17 mouse cellular contexts compared by ENCODE assay signal in the genomic region with DNA sequence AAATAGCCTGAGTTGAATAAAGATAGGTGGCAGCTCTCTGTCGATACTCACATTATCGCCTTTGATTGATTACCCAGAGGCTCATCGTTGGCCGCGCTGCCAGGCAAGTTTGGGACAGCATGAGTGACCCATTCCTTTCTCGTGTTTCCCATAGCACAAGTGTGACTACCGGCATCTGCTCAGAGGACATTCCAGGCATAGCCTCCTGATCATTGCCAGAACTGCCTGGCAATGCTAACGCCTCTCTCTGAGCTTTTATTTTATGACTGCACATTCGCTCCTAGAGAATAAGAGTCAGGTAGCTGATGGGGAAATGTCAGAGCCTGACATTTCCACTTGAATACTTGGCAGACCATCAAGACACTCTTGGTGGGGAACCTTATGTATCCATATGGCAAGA.
DNase-seq lines count a peak whose midpoint lies in the region; ATAC-seq and TF ChIP-seq lines count a peak whose summit lies in the region.
"Had no signal": no experiment of that assay in that cellular context is flagged by ENCODE, and none has a peak within 500 bp of the region (broad histone marks: within the 10 kb centered on the region; RNA-seq: fewer than 3 reads in every experiment).

No protein-coding gene starts in this region.

- no peak overlapping the region for H3K9ac ChIP-seq in heart, postnatal 0 days (replicated peaks; ENCODE audit: low read depth, low read length)
- no peak overlapping the region for H3K9ac ChIP-seq in forebrain, embryonic 13.5 days
- H3K9ac ChIP-seq: liver, embryonic 14.5 days; neural tube, embryonic 12.5 days had no signal

- H3K4me1 ChIP-seq in heart, postnatal 0 days (ENCODE audit: control insufficient read depth, insufficient read depth): 0 out of 2 replicates have a peak, but pooled peaks cover 6% of the 10 kb centered on the region
- H3K4me1 ChIP-seq in forebrain, embryonic 13.5 days: no peaks in the 10 kb centered on the region
- H3K4me1 ChIP-seq: neural tube, embryonic 12.5 days had no signal

- H3K36me3 ChIP-seq in heart, postnatal 0 days (replicated peaks; ENCODE audit: control insufficient read depth, insufficient read depth, low read length): no peaks in the 10 kb centered on the region
- H3K36me3 ChIP-seq in forebrain, embryonic 13.5 days (ENCODE audit: poor library complexity, severe bottlenecking): no peaks in the 10 kb centered on the region
- H3K36me3 ChIP-seq: neural tube, embryonic 12.5 days had no signal

- H3K27ac ChIP-seq in heart, postnatal 0 days (ENCODE audit: low read depth): 0 out of 2 replicates have a peak overlapping the region, but pooled peaks have one; percentile 6
- no peak overlapping the region for H3K27ac ChIP-seq in forebrain, embryonic 13.5 days
- H3K27ac ChIP-seq: kidney, postnatal 0 days; liver, embryonic 14.5 days; neural tube, embryonic 12.5 days had no signal

- TF ChIP-seq EP300 in heart, postnatal 0 days (IDR thresholded peaks at IDR 0.05; ENCODE audit: low read depth): no peak

- no peaks in the 10 kb centered on the region for H3K9me3 ChIP-seq in heart, postnatal 0 days (replicated peaks; ENCODE audit: control insufficient read depth, low read length)
- H3K9me3 ChIP-seq in forebrain, embryonic 13.5 days (replicated peaks): no peaks in the 10 kb centered on the region
- H3K9me3 ChIP-seq: neural tube, embryonic 12.5 days had no signal

- peak overlapping the region; percentile 23; the same call in 1 of the 2 replicates for H3K4me2 ChIP-seq in heart, postnatal 0 days (ENCODE audit: low read depth, low read length)
- no peak overlapping the region for H3K4me2 ChIP-seq in forebrain, embryonic 13.5 days
- H3K4me2 ChIP-seq: neural tube, embryonic 12.5 days had no signal

- no peak for TF ChIP-seq CTCF in heart, postnatal 0 days (IDR thresholded peaks at IDR 0.05; ENCODE audit: low read depth)

- H3K27me3 ChIP-seq in heart, postnatal 0 days (ENCODE audit: control insufficient read depth, insufficient read depth, low read length): no peaks in the 10 kb centered on the region
- no peaks in the 10 kb centered on the region for H3K27me3 ChIP-seq in forebrain, embryonic 13.5 days
- H3K27me3 ChIP-seq: neural tube, embryonic 12.5 days had no signal

- ATAC-seq in heart, postnatal 0 days (ENCODE audit: insufficient read depth, low read depth): peak; percentile 72
- ATAC-seq in forebrain, embryonic 13.5 days: no peak
- no peak for ATAC-seq in granulocyte monocyte progenitor cell, adult 5-6 weeks (replicated peaks; ENCODE audit: poor library complexity, severe bottlenecking)
- ATAC-seq: intestine, embryonic 16.5 days had no signal

- DNase-seq in cerebellum, postnatal 10 days: peak; percentile 19 to 38
- DNase-seq in cerebellum, adult 9-11 months: no peak
- peak; percentile 68 for DNase-seq in heart, postnatal 0 days (ENCODE audit: low spot score)
- no peak for DNase-seq in heart, adult 8-10 months (ENCODE audit: low spot score)
- DNase-seq in NIH3T3 (ENCODE audit: low read depth): peak; percentile 8
- peak; percentile 53 for DNase-seq in gastrocnemius, postnatal 25 days
- DNase-seq: adrenal gland, postnatal 25 days; B cell, adult 2 months; layer of hippocampus, adult 9-11 months; midbrain, embryonic 14.5 days; thymus, postnatal 25 days had no signal

- no peak overlapping the region for H3K4me3 ChIP-seq in heart, postnatal 0 days (ENCODE audit: low read depth, low read length)
- H3K4me3 ChIP-seq in forebrain, embryonic 13.5 days: no peak overlapping the region
- H3K4me3 ChIP-seq: neural tube, embryonic 12.5 days had no signal

- WGBS in heart, postnatal 0 days: 33% methylated on average over 9 of the region's 9 CpGs
- 93% methylated on average over 9 of the region's 9 CpGs for WGBS in forebrain, embryonic 13.5 days

Comparison
In these comparisons a context has a peak if more than half of its experiments do, and no peak if none do; other contexts are left out.
1. DNase-seq: peak in cerebellum, postnatal 10 days (2 of 2), heart, postnatal 0 days (single experiment), NIH3T3 (single experiment) and gastrocnemius, postnatal 25 days (single experiment); none in cerebellum, adult 9-11 months (single experiment) and heart, adult 8-10 months (single experiment).